Comparison of ENCODE assay signal across 8 mouse cellular contexts in the genomic region with DNA sequence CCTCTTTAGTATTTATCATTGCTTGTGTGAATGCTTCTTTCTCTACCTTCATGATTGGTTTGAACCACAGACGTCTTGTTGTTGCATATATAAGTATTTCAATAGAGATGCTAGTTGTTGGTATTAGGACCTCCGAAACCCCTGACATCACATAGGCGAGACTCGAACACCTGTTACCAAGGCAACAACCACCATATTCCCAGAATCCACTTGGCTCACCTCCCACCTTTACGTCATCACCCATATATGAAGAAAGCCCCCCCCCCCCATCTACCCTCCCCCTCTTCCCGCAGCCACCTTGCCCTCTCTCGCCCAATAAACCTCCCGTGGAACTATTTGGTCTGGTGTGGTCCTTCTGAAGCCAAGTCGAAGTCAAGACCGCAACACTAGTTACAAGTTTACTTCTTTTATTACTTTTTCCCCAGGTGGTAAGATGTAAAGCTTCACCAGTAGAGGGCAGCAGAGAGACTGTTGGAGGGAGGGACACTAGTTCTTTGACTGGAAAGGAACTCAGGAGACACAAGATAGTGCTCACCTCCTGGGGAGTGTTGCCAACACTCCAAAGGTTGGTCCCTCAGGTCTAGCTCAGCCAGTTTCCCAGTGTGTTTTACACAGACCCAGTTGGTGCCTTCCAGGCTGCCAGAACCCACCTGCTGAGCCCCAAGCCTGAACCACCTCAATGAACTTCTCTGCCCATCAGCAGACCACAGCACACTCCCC. TPM values are rescaled to one million over a fixed set of nuclear protein-coding genes. Genes with fewer than 3 reads are reported as not detected.
DNase-seq lines count a peak whose midpoint lies in the region; ATAC-seq and TF ChIP-seq lines count a peak whose summit lies in the region.
"Had no signal": no experiment of that assay in that cellular context is flagged by ENCODE, and none has a peak within 500 bp of the region (broad histone marks: within the 10 kb centered on the region; RNA-seq: fewer than 3 reads in every experiment).

No protein-coding gene starts in this region.

- H3K27me3 ChIP-seq in neural tube, embryonic 15.5 days (replicated peaks), result no peaks in the 10 kb centered on the region
- no peaks in the 10 kb centered on the region for H3K27me3 ChIP-seq in embryonic facial prominence, embryonic 10.5 days (replicated peaks; ENCODE audit: low read depth, poor library complexity, severe bottlenecking)
- no peaks in the 10 kb centered on the region for H3K27me3 ChIP-seq in midbrain, postnatal 0 days (ENCODE audit: insufficient read depth, low read length)
- H3K27me3 ChIP-seq: heart, embryonic 13.5 days had no signal

- no peaks in the 10 kb centered on the region for H3K9me3 ChIP-seq in neural tube, embryonic 15.5 days (replicated peaks)
- H3K9me3 ChIP-seq in embryonic facial prominence, embryonic 10.5 days, result no peaks in the 10 kb centered on the region
- H3K9me3 ChIP-seq in midbrain, postnatal 0 days (ENCODE audit: low read length), result no peaks in the 10 kb centered on the region
- H3K9me3 ChIP-seq: heart, embryonic 13.5 days had no signal

- no peak overlapping the region for H3K4me3 ChIP-seq in neural tube, embryonic 15.5 days (replicated peaks)
- no peak overlapping the region for H3K4me3 ChIP-seq in embryonic facial prominence, embryonic 10.5 days
- no peak overlapping the region for H3K4me3 ChIP-seq in midbrain, postnatal 0 days (ENCODE audit: low read depth, low read length)
- H3K4me3 ChIP-seq: heart, embryonic 13.5 days had no signal

- no peak overlapping the region for H3K4me2 ChIP-seq in neural tube, embryonic 15.5 days
- no peak overlapping the region for H3K4me2 ChIP-seq in midbrain, postnatal 0 days (ENCODE audit: low read depth, low read length, poor library complexity, severe bottlenecking)
- H3K4me2 ChIP-seq: heart, embryonic 13.5 days had no signal

- H3K27ac ChIP-seq in neural tube, embryonic 15.5 days (replicated peaks), result no peak overlapping the region
- H3K27ac ChIP-seq in embryonic facial prominence, embryonic 10.5 days (replicated peaks), result no peak overlapping the region
- no peak overlapping the region for H3K27ac ChIP-seq in midbrain, postnatal 0 days (ENCODE audit: low read depth, low read length)
- H3K27ac ChIP-seq: heart, embryonic 13.5 days had no signal

- 69% methylated on average over 10 of the region's 10 CpGs for WGBS in neural tube, embryonic 15.5 days
- 70% methylated on average over 10 of the region's 10 CpGs for WGBS in embryonic facial prominence, embryonic 10.5 days
- WGBS in midbrain, postnatal 0 days, result 75% methylated on average over 10 of the region's 10 CpGs

- H3K9ac ChIP-seq in neural tube, embryonic 15.5 days (replicated peaks), result no peak overlapping the region
- no peak overlapping the region for H3K9ac ChIP-seq in midbrain, postnatal 0 days (replicated peaks; ENCODE audit: low read length, poor library complexity, severe bottlenecking)
- H3K9ac ChIP-seq: heart, embryonic 13.5 days had no signal

- no peaks in the 10 kb centered on the region for H3K4me1 ChIP-seq in neural tube, embryonic 15.5 days
- no peaks in the 10 kb centered on the region for H3K4me1 ChIP-seq in embryonic facial prominence, embryonic 10.5 days
- H3K4me1 ChIP-seq in midbrain, postnatal 0 days (ENCODE audit: insufficient read depth, low read length), result no peaks in the 10 kb centered on the region
- H3K4me1 ChIP-seq: heart, embryonic 13.5 days had no signal

- TF ChIP-seq CTCF in midbrain, postnatal 0 days (IDR thresholded peaks at IDR 0.05), result peak; percentile 73

- peak; percentile 27 for DNase-seq in neural tube, embryonic 10.5 days (ENCODE audit: extremely low spot score, low spot score)
- DNase-seq in ZHBTc4 (ENCODE audit: low read depth, low spot score), result peak; percentile 87
- peak; percentile 25 for DNase-seq in embryonic facial prominence, embryonic 10.5 days (ENCODE audit: low spot score)
- peak; percentile 40 for DNase-seq in kidney, postnatal 10 days
- DNase-seq in midbrain, postnatal 0 days (ENCODE audit: low spot score), result peak; percentile 46
- DNase-seq in frontal cortex, adult 2 months (ENCODE audit: extremely low spot score in 1 of 2, low spot score in 1 of 2), result no peak

- no peaks in the 10 kb centered on the region for H3K36me3 ChIP-seq in neural tube, embryonic 15.5 days
- H3K36me3 ChIP-seq in embryonic facial prominence, embryonic 10.5 days (replicated peaks), result no peaks in the 10 kb centered on the region
- no peaks in the 10 kb centered on the region for H3K36me3 ChIP-seq in midbrain, postnatal 0 days (ENCODE audit: insufficient read depth, low read length)
- H3K36me3 ChIP-seq: heart, embryonic 13.5 days had no signal

- ATAC-seq in neural tube, embryonic 15.5 days (ENCODE audit: low FRiP score), result no peak
- ATAC-seq in midbrain, postnatal 0 days (ENCODE audit: low FRiP score), result no peak

RNA-seq across cellular contexts. Expression of a gene that starts 19.3 kb away (rescaled TPM):
- 8.0 and 11.9 TPM in 2 replicates for polyA plus RNA-seq in neural tube, embryonic 15.5 days (2015; fragmentation: Nextera tagmentation; extraction: Ambion mirVana)
- polyA plus RNA-seq in embryonic facial prominence, embryonic 10.5 days (2016; fragmentation: Nextera tagmentation; extraction: Ambion mirVana), result 8.3 and 9.5 TPM in 2 replicates
- 3.5 and 6.1 TPM in 2 replicates for total RNA-seq in midbrain, postnatal 0 days (2014; rRNA removed)
- 4.1 and 4.3 TPM in 2 replicates for polyA plus RNA-seq in midbrain, postnatal 0 days (2015; fragmentation: Nextera tagmentation; extraction: Ambion mirVana)
- polyA plus RNA-seq in frontal cortex, adult 2 months (2012; rRNA removed), result 12.4 and 14.7 TPM in 2 replicates

Comparison
In these comparisons a context has a peak if more than half of its experiments do, and no peak if none do; other contexts are left out.
1. DNase-seq: peak in neural tube, embryonic 10.5 days (single experiment), ZHBTc4 (single experiment), embryonic facial prominence, embryonic 10.5 days (single experiment), kidney, postnatal 10 days (single experiment) and midbrain, postnatal 0 days (single experiment); none in frontal cortex, adult 2 months (0 of 2).